Mouse (Mus musculus) liver, embryonic 11.5 days (tissue): ENCODE data around the gene Kcnma1. TPM values are rescaled to one million over a fixed set of nuclear protein-coding genes. Genes with fewer than 3 reads are reported as not detected.

ENCODE experiments used
- ATAC-seq: fragments of 200-750 bp; cut with Nextera tagmentation; replicated peaks from 2 replicates; pipeline ENCODE4 v1.8.0; 2017; ENCODE audit warnings: moderate number of reproducible peaks, mild to moderate bottlenecking, moderate TSS enrichment, moderate library complexity; ENCODE audit not compliant: low FRiP score
- DNase-seq: peaks from one replicate; pipeline ENCODE4 v3.0.0-alpha.2; 2017; ENCODE audit warnings: low spot score
- H3K27ac ChIP-seq: fragments of 300-500 bp; sonication (generic); 2 replicates; pipeline ENCODE4 v1.5.1; 2014; ENCODE audit warnings: mild to moderate bottlenecking, low read depth, low read length, control low read depth
- H3K27me3 ChIP-seq: fragments of 300-500 bp; sonication (generic); replicated peaks from 2 replicates; pipeline ENCODE4 v1.6.1; 2014; ENCODE audit warnings: low read length, mixed read lengths; ENCODE audit not compliant: control insufficient read depth, insufficient read depth
- H3K36me3 ChIP-seq: fragments of 300-500 bp; sonication (generic); 2 replicates; pipeline ENCODE4 v1.6.1; 2014; ENCODE audit warnings: mild to moderate bottlenecking, low read length, moderate library complexity, mixed read lengths; ENCODE audit not compliant: control insufficient read depth, insufficient read depth
- H3K4me1 ChIP-seq: fragments of 300-500 bp; sonication (generic); replicated peaks from 2 replicates; pipeline ENCODE4 v1.6.1; 2014; ENCODE audit warnings: low read length, mixed read lengths; ENCODE audit not compliant: control insufficient read depth, insufficient read depth
- H3K4me2 ChIP-seq: fragments of 300-500 bp; sonication (generic); 2 replicates; pipeline ENCODE4 v1.6.1; 2014; ENCODE audit warnings: mild to moderate bottlenecking, control low read depth, moderate library complexity
- H3K4me3 ChIP-seq: fragments of 300-500 bp; sonication (generic); 2 replicates; pipeline ENCODE4 v1.5.1; 2014; ENCODE audit warnings: low read depth, low read length, control low read depth
- H3K9ac ChIP-seq: fragments of 300-500 bp; sonication (generic); 2 replicates; pipeline ENCODE4 v1.6.1; 2014; ENCODE audit warnings: low read depth, low read length, control low read depth
- H3K9me3 ChIP-seq: fragments of 300-500 bp; sonication (generic); 2 replicates; pipeline ENCODE4 v1.6.1; 2016; ENCODE audit warnings: low read length, inconsistent platforms, mixed read lengths; ENCODE audit not compliant: control insufficient read depth
- WGBS: fragments of 180-500 bp; shearing (Covaris S2); extraction: QIAGEN DNeasy Blood & Tissue Kit; methylation state at CpG from one replicate; pipeline ENCODE4 v1.1.7; 2014; 5-methylcytosine and 5-hydroxymethylcytosine counted together
- polyA plus RNA-seq: library from polyadenylated mRNA; unstranded; fragments of >200 nt; fragmentation: Nextera tagmentation; extraction: Ambion mirVana; gene quantifications from 2 replicates; pipeline ENCODE4 v1.2.1, GENCODE M21; 2014

The Kcnma1 gene
- polyA plus RNA-seq, 1 experiment from 2014 or later: 0.58 TPM

GRCm38 (mm10) chr14:23594629-23595028 is 419.7 kb downstream of the Kcnma1 start:
- 79% methylated on average over 5 of the region's 5 CpGs for WGBS
- no peaks in the 10 kb centered on the region for H3K9me3 ChIP-seq

DNA sequence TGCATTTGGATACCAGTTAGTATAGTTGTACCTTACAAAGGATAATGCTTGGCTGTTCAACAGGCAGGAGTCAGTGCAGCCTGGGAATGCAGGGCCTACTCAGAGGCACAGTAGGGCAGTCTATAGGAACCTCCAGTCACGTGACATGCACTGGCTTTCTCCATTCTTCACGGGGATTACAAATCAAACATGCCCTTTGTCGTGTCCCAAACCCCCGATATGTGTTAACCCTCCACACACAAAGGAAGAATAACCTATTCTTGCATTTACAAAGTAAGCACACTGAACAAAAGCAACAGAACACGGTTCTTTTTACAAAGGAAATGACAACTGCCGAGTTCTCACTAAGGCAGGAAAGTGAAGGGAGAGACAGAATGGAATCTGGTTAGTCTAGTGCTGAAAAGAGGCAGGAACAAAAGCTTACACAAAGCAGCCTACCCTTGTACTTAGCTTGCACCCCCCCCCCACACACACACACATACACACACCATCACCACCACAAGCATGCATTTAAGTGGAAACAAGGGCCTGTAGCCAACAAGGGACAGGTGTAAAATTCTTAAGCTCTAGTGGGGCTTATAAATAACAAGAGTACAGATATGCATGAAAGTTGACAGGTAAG is 421.4 kb downstream of the Kcnma1 start:
- Histone ChIP-seq H3K9ac (no peak overlapping the region), H3K4me2 (no peak overlapping the region), H3K9me3 (no peaks in the 10 kb centered on the region), H3K36me3 (no peaks in the 10 kb centered on the region), H3K27me3 (no peaks in the 10 kb centered on the region), H3K4me1 (no peaks in the 10 kb centered on the region), H3K27ac (no peak overlapping the region), H3K4me3 (no peak overlapping the region)
- no peak for ATAC-seq
- DNase-seq: no peak
- 64% methylated on average over 6 of the region's 6 CpGs for WGBS

More at GRCm38 (mm10) chr14:23594629-23595028, 419.7 kb downstream of the Kcnma1 start:
- no peak overlapping the region for H3K4me2 ChIP-seq
- no peak overlapping the region for H3K4me3 ChIP-seq
- DNase-seq: no peak
- ATAC-seq: no peak
- no peak overlapping the region for H3K9ac ChIP-seq
- no peaks in the 10 kb centered on the region for H3K36me3 ChIP-seq
- no peak overlapping the region for H3K27ac ChIP-seq
- H3K4me1 ChIP-seq: no peaks in the 10 kb centered on the region
- no peaks in the 10 kb centered on the region for H3K27me3 ChIP-seq

DNA sequence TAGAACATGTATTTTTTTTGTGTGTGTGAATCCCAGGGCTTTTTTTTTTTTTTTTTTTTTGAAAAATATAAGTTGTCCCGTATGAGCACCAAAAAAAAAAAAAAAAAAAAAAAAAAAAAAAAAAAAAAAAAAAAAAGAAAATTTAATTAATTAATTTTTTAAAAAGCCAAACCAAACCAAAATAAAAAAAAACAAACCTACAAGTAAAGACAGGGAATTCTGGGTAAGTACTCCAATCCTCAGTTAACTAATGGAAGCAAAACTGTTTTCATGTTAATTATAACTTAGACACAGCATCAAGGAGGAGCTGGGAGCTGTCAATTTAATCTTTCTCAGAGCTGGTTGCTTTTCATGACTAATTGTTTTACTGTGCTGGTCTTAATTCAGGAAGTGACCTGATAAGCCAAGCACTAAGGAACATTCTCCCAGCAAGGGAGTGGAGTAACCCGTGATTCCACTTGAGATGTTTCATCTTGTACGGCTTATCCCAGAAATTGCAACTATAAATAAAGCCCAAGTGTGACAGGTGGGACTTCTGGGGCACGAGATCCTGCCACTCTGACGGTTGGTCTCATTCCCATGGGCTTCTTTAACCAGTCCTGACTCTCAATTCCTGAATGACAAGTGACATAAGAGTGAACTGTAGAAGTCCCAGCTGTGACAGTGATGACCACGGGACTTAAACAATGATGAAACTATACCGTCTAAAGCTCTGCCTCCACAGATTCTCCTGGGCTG is 424.4 kb downstream of the Kcnma1 start:
- Histone ChIP-seq H3K9me3 (no peaks in the 10 kb centered on the region), H3K9ac (no peak overlapping the region), H3K27ac (no peak overlapping the region), H3K4me2 (no peak overlapping the region), H3K4me1 (no peaks in the 10 kb centered on the region), H3K27me3 (no peaks in the 10 kb centered on the region), H3K36me3 (no peaks in the 10 kb centered on the region), H3K4me3 (no peak overlapping the region)
- DNase-seq: no peak
- no peak for ATAC-seq
- WGBS: 69% methylated on average over 6 of the region's 7 CpGs

- Histone ChIP-seq H3K4me2 (no peak overlapping the region), H3K4me1 (no peaks in the 10 kb centered on the region), H3K27me3 (no peaks in the 10 kb centered on the region), H3K9me3 (no peaks in the 10 kb centered on the region), H3K36me3 (no peaks in the 10 kb centered on the region), H3K4me3 (no peak overlapping the region), H3K9ac (no peak overlapping the region), H3K27ac (no peak overlapping the region)
- WGBS: 79% methylated on average over 9 of the region's 9 CpGs
- no peak for DNase-seq
- no peak for ATAC-seq
Observed at GRCm38 (mm10) chr14:23587451-23587850, 426.8 kb downstream of the Kcnma1 start.

DNA sequence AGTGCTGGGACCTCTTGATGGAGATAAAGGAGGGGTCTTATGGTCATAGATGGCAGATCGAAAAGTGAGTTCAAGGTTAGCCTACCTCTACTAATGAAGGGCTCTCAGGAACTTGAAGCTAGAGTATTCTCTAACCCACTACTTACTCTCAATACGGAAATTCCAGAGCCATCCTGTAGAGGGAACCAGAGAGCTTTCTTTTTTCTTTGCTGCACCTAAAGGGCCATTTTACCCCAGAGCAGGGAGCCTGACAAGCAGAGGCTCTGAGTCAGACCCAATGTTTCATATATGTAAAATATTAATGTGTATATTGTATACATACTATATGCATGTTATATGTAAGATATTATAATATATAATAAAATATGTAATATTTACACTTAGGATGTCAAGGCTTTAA is 431.1 kb downstream of the Kcnma1 start:
- Histone ChIP-seq H3K4me2 (no peak overlapping the region), H3K4me3 (no peak overlapping the region), H3K9ac (no peak overlapping the region), H3K27me3 (no peaks in the 10 kb centered on the region), H3K9me3 (no peaks in the 10 kb centered on the region), H3K36me3 (no peaks in the 10 kb centered on the region), H3K27ac (no peak overlapping the region), H3K4me1 (no peaks in the 10 kb centered on the region)
- DNase-seq (no peak), ATAC-seq (no peak)
- 23% methylated on average over 2 of the region's 2 CpGs for WGBS

- no peak overlapping the region for H3K4me3 ChIP-seq
- H3K4me1 ChIP-seq: no peaks in the 10 kb centered on the region
- H3K9me3 ChIP-seq: no peaks in the 10 kb centered on the region
- H3K9ac ChIP-seq: no peak overlapping the region
- DNase-seq (no peak), ATAC-seq (no peak)
- H3K4me2 ChIP-seq: no peak overlapping the region
- no peaks in the 10 kb centered on the region for H3K36me3 ChIP-seq
- no peaks in the 10 kb centered on the region for H3K27me3 ChIP-seq
- WGBS: 68% methylated on average over 3 of the region's 3 CpGs
- H3K27ac ChIP-seq: no peak overlapping the region
Observed at GRCm38 (mm10) chr14:23581282-23581681, 433.0 kb downstream of the Kcnma1 start.

GRCm38 (mm10) chr14:23575951-23576350 is 438.3 kb downstream of the Kcnma1 start:
- Histone ChIP-seq H3K36me3 (no peaks in the 10 kb centered on the region), H3K27me3 (no peaks in the 10 kb centered on the region), H3K27ac (no peak overlapping the region), H3K9me3 (no peaks in the 10 kb centered on the region), H3K4me3 (no peak overlapping the region), H3K4me1 (no peaks in the 10 kb centered on the region), H3K4me2 (no peak overlapping the region), H3K9ac (no peak overlapping the region)
- ATAC-seq (no peak), DNase-seq (no peak)
- 5% methylated on average over 2 of the region's 2 CpGs for WGBS

DNA sequence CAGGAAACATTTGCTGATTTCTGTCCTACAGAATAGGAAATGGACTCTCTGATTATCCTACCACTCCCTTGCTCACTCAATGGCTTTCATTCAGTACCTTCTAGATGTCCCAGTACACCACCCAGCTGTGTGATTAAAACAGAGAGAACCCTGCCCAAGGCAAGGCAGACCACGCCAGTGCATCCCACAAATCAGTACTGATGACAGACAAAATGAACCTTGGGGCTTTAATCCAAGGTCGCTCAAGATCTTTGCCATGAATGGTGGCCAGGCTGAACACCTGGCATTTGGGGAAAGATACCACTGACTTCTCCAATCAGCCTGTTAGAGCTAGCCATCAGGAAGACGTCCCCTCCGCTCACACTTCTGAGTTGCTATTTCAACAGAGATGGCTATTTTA is 440.2 kb downstream of the Kcnma1 start:
- Histone ChIP-seq H3K27me3 (no peaks in the 10 kb centered on the region), H3K36me3 (no peaks in the 10 kb centered on the region), H3K4me1 (no peaks in the 10 kb centered on the region), H3K4me3 (no peak overlapping the region), H3K27ac (no peak overlapping the region), H3K4me2 (no peak overlapping the region), H3K9me3 (no peaks in the 10 kb centered on the region), H3K9ac (no peak overlapping the region)
- DNase-seq: no peak
- WGBS: 67% methylated on average over 4 of the region's 4 CpGs
- ATAC-seq: no peak

DNA sequence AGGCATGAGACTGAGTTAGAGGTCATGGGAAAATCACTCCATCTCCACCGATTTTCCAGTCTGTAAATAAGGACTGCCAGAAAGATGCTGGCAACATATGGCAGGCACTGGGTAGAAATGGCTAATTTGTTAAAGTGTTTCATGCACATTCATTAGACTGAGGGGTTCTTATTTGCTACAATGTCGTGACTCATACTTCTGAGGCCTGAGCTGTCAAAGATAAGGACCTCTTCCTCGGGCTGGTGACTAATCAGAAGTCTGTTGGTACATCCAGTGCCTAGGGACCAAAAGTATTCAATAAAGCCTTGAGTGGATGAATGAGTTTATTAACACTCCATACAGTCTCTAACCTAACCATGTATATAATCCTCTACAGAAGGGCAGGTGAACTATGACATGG is 440.9 kb downstream of the Kcnma1 start:
- H3K9ac ChIP-seq: no peak overlapping the region
- no peaks in the 10 kb centered on the region for H3K9me3 ChIP-seq
- no peaks in the 10 kb centered on the region for H3K4me1 ChIP-seq
- ATAC-seq (no peak), DNase-seq (no peak)
- no peaks in the 10 kb centered on the region for H3K27me3 ChIP-seq
- no peak overlapping the region for H3K4me2 ChIP-seq
- no peaks in the 10 kb centered on the region for H3K36me3 ChIP-seq
- H3K4me3 ChIP-seq: no peak overlapping the region
- H3K27ac ChIP-seq: no peak overlapping the region
- WGBS: 38% methylated on average over 3 of the region's 3 CpGs
